8 mouse cellular contexts compared by ENCODE assay signal in the genomic region with DNA sequence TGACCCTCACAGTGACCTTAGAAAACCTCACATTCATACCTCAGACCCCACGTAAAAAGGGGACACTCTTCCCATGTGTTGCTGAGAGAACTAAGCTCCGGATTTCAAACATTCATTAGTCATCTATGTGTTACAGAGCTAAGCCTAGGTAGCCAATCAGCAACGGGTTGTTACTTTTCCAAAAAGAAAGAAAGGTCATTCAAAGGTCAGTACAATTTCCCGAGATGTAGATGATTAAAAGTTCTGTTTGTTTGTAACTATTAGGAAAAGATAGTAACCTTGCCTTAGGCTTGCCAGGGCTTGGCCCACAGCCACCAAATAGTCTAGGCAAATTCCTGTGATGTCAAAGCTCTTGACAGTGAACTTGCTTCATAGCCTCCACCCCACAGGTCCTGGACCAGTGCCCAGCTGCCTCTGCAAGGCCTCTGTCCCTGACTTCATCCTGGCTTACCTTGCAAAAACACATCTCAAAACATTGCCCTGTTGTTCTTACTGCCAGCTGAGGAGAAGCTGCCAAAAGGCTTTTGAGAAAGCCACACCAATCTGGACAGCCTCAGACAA.
DNase-seq lines count a peak whose midpoint lies in the region; ATAC-seq and TF ChIP-seq lines count a peak whose summit lies in the region.

No protein-coding gene starts in this region.

- no peak for TF ChIP-seq POLR2A in lung, adult 2 months (IDR thresholded peaks at IDR 0.05; ENCODE audit: borderline replicate concordance, extremely low read depth, low read depth, low read length)

- intact Hi-C loops in left cerebral cortex, postnatal 4 days (cut with DNase I), result no loop called here
- intact Hi-C loops in left cerebral cortex, postnatal 36 days (cut with DNase I), result loop anchor here (5.0 to 10.0 kb wide), 2 partner anchors 159 to 232 kb away; no protein-coding TSS in a partner anchor
- intact Hi-C loops in heart, postnatal 25 days (cut with DNase I), result loop anchor here (2.0 to 5.0 kb wide), 3 partner anchors 34 to 158 kb away; no protein-coding TSS in a partner anchor

- H3K27me3 ChIP-seq in embryonic facial prominence, embryonic 14.5 days (replicated peaks; ENCODE audit: control insufficient read depth, insufficient read depth, low read length), result no peaks in the 10 kb centered on the region

- no peak overlapping the region for H3K4me3 ChIP-seq in embryonic facial prominence, embryonic 14.5 days (ENCODE audit: low read depth, low read length)
- H3K4me3 ChIP-seq in lung, adult 2 months (replicated peaks; ENCODE audit: extremely low read depth, low read depth, low read length), result no peak overlapping the region

- no peak overlapping the region for H3K4me2 ChIP-seq in embryonic facial prominence, embryonic 14.5 days (ENCODE audit: low read depth, low read length)

- no peak for TF ChIP-seq CTCF in lung, adult 2 months (IDR thresholded peaks at IDR 0.05; ENCODE audit: insufficient read depth, low read length)

- H3K4me1 ChIP-seq in embryonic facial prominence, embryonic 14.5 days (ENCODE audit: control insufficient read depth, insufficient read depth, low read length), result peaks cover 19% of the 10 kb centered on the region
- H3K4me1 ChIP-seq in lung, adult 2 months (ENCODE audit: control insufficient read depth, insufficient read depth, low read length), result peaks cover 30% of the 10 kb centered on the region

- ATAC-seq in embryonic facial prominence, embryonic 14.5 days (ENCODE audit: low read depth), result peak; percentile 70

- no peaks in the 10 kb centered on the region for H3K9me3 ChIP-seq in embryonic facial prominence, embryonic 14.5 days (ENCODE audit: control insufficient read depth, low read length)

- H3K36me3 ChIP-seq in embryonic facial prominence, embryonic 14.5 days (ENCODE audit: control insufficient read depth, insufficient read depth, low read length), result peaks cover 3% of the 10 kb centered on the region; the same call in 1 of the 2 replicates

- DNase-seq in left cerebral cortex, postnatal 4 days, result peak; percentile 48
- no peak for DNase-seq in left cerebral cortex, postnatal 36 days (ENCODE audit: low spot score in 2 of 2)
- DNase-seq in embryonic facial prominence, embryonic 14.5 days (ENCODE audit: low spot score), result peak; percentile 90
- DNase-seq in heart, postnatal 25 days (ENCODE audit: low spot score), result peak; percentile 71
- peak; percentile 86 for DNase-seq in lung, adult 2 months
- DNase-seq in urinary bladder, postnatal 4 days (ENCODE audit: low spot score in 2 of 2), result peak; percentile 72 to 81
- DNase-seq in thymus, adult 18-20 months, result no peak
- no peak for DNase-seq in layer of hippocampus, postnatal 14 days (ENCODE audit: low spot score in 2 of 2)

- 38% methylated on average over 4 of the region's 4 CpGs for WGBS in embryonic facial prominence, embryonic 14.5 days
- WGBS in lung, adult 2 months, result 12% methylated on average over 4 of the region's 4 CpGs

- H3K9ac ChIP-seq in embryonic facial prominence, embryonic 14.5 days (ENCODE audit: low read depth, low read length), result no peak overlapping the region

- H3K27ac ChIP-seq in embryonic facial prominence, embryonic 14.5 days (replicated peaks; ENCODE audit: low read depth, low read length), result no peak overlapping the region

Comparison
In these comparisons a context has a peak if more than half of its experiments do, and no peak if none do; other contexts are left out.
1. DNase-seq: peak in left cerebral cortex, postnatal 4 days (single experiment), embryonic facial prominence, embryonic 14.5 days (single experiment), heart, postnatal 25 days (single experiment), lung, adult 2 months (single experiment) and urinary bladder, postnatal 4 days (2 of 2); none in left cerebral cortex, postnatal 36 days (0 of 2), thymus, adult 18-20 months (0 of 2) and layer of hippocampus, postnatal 14 days (0 of 2).